Mouse (Mus musculus) brain, embryonic 14.5 days (tissue): ENCODE results near the gene Nbea.

Experiments used
- CTCF ChIP-seq: fragments of 200-500 bp; IDR thresholded peaks from 2 replicates; pipeline ENCODE4 v1.5.1; 2012; ENCODE audit warnings: inconsistent platforms, mild to moderate bottlenecking, moderate library complexity, borderline replicate concordance; ENCODE audit not compliant: insufficient read depth, insufficient read length; ENCODE audit errors: extremely low read depth
- POLR2A ChIP-seq: fragments of 200-500 bp; IDR thresholded peaks from 2 replicates; pipeline ENCODE4 v1.6.1; 2012; ENCODE audit warnings: mild to moderate bottlenecking, inconsistent platforms, borderline replicate concordance; ENCODE audit not compliant: poor library complexity, insufficient read depth, insufficient read length, severe bottlenecking; ENCODE audit errors: extremely low read depth

DNA sequence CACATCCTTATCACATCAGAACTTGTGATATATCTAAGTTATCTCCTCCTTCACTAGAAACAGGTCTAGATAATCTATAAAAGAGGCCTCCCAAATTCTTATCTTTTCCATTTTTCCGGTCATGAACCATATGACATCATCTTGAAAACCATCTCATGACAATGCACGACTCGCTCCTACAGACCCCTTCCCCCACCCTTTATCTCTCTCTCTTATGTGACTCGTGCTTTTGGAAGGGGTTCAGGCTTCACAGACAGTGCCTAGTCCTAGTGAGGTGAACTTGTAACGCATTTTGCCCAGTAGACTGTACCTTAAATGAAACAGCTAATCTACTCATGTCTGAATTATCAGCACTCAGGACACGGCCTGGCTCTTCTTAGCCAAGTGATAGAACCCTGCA, 481.9 kb downstream of the Nbea start:
- TF ChIP-seq POLR2A (no peak), CTCF (no peak)
